In genomic region chr1:150936821-150937220, GRCm38 (mm10) we compare ENCODE assay signal across 29 mouse cellular contexts. TPM values are rescaled to one million over a fixed set of nuclear protein-coding genes. Genes with fewer than 3 reads are reported as not detected.
DNase-seq lines count a peak whose midpoint lies in the region; ATAC-seq and TF ChIP-seq lines count a peak whose summit lies in the region.
"Had no signal": no experiment of that assay in that cellular context is flagged by ENCODE, and none has a peak within 500 bp of the region (broad histone marks: within the 10 kb centered on the region; RNA-seq: fewer than 3 reads in every experiment).

No protein-coding gene starts in this region.

- no peak for TF ChIP-seq CTCF in lung, embryonic 14.5 days (IDR thresholded peaks at IDR 0.05; ENCODE audit: low read depth)

- no peak overlapping the region for H3K27ac ChIP-seq in heart, embryonic 11.5 days (ENCODE audit: low read depth, low read length)
- H3K27ac ChIP-seq in lung, embryonic 14.5 days (ENCODE audit: low read depth), result no peak overlapping the region
- H3K27ac ChIP-seq in intestine, embryonic 16.5 days (ENCODE audit: low read length), result no peak overlapping the region
- H3K27ac ChIP-seq: embryonic facial prominence, embryonic 12.5 days; forebrain, embryonic 15.5 days; gastrocnemius, adult 2 months; heart, adult 2 months; hindbrain, embryonic 12.5 days; layer of hippocampus, adult 2 months; left cerebral cortex, adult 2 months; limb, embryonic 12.5 days; liver, embryonic 13.5 days; lung, embryonic 15.5 days; midbrain, embryonic 15.5 days had no signal

- no peak overlapping the region for H3K4me2 ChIP-seq in heart, embryonic 11.5 days
- no peak overlapping the region for H3K4me2 ChIP-seq in lung, embryonic 14.5 days
- H3K4me2 ChIP-seq in intestine, embryonic 16.5 days (ENCODE audit: low read depth, low read length), result no peak overlapping the region
- H3K4me2 ChIP-seq: embryonic facial prominence, embryonic 12.5 days; forebrain, embryonic 15.5 days; hindbrain, embryonic 12.5 days; limb, embryonic 12.5 days; liver, embryonic 13.5 days; lung, embryonic 15.5 days; midbrain, embryonic 15.5 days had no signal

- WGBS in heart, embryonic 11.5 days (ENCODE audit: insufficient replicate concordance), result 40% methylated on average over 4 of the region's 4 CpGs
- 31% methylated on average over 4 of the region's 4 CpGs for WGBS in lung, embryonic 14.5 days
- 41% methylated on average over 4 of the region's 4 CpGs for WGBS in intestine, embryonic 16.5 days

- no peak overlapping the region for H3K9ac ChIP-seq in heart, embryonic 11.5 days (ENCODE audit: low read depth, low read length)
- no peak overlapping the region for H3K9ac ChIP-seq in lung, embryonic 14.5 days
- H3K9ac ChIP-seq in intestine, embryonic 16.5 days (ENCODE audit: low read depth, low read length), result no peak overlapping the region
- H3K9ac ChIP-seq: embryonic facial prominence, embryonic 12.5 days; forebrain, embryonic 15.5 days; hindbrain, embryonic 12.5 days; limb, embryonic 12.5 days; liver, embryonic 13.5 days; lung, embryonic 15.5 days; midbrain, embryonic 15.5 days had no signal

- H3K27me3 ChIP-seq in heart, embryonic 11.5 days (ENCODE audit: control insufficient read depth, insufficient read depth, low read length), result no peaks in the 10 kb centered on the region
- no peaks in the 10 kb centered on the region for H3K27me3 ChIP-seq in lung, embryonic 14.5 days (ENCODE audit: insufficient read depth, low read length)
- H3K27me3 ChIP-seq in intestine, embryonic 16.5 days (replicated peaks; ENCODE audit: control insufficient read depth, insufficient read depth, low read length), result no peaks in the 10 kb centered on the region
- H3K27me3 ChIP-seq: embryonic facial prominence, embryonic 12.5 days; forebrain, embryonic 15.5 days; hindbrain, embryonic 12.5 days; limb, embryonic 12.5 days; liver, embryonic 13.5 days; lung, embryonic 15.5 days; midbrain, embryonic 15.5 days had no signal

- intact Hi-C loops in heart, postnatal 10 days (cut with DNase I), result loop anchor here (5.0 kb wide), 1 partner anchor 55 kb away; the partner anchor contains the start of gene Hmcn1

- H3K4me1 ChIP-seq in heart, embryonic 11.5 days (ENCODE audit: control insufficient read depth, insufficient read depth, low read length), result peaks cover 2% of the 10 kb centered on the region; the same call in 1 of the 2 replicates
- 0 out of 2 replicates have a peak, but pooled peaks cover 5% of the 10 kb centered on the region for H3K4me1 ChIP-seq in lung, embryonic 14.5 days (ENCODE audit: insufficient read depth)
- no peaks in the 10 kb centered on the region for H3K4me1 ChIP-seq in intestine, embryonic 16.5 days (ENCODE audit: control insufficient read depth, insufficient read depth, low read length)
- H3K4me1 ChIP-seq: hindbrain, embryonic 12.5 days; liver, embryonic 13.5 days; midbrain, embryonic 15.5 days had no signal

- DNase-seq in heart, postnatal 10 days, result no peak
- DNase-seq in lung, embryonic 14.5 days, result peak; percentile 44
- DNase-seq in lung, postnatal 4 days, result no peak
- DNase-seq in yolk sac, embryonic 10.5 days (ENCODE audit: low spot score), result peak; percentile 59
- no peak for DNase-seq in cerebellum, postnatal 36 days
- DNase-seq: adrenal gland, adult 8-10 months; cerebellum, adult 2 months; cerebellum, postnatal 14 days; gastrocnemius, adult 2 months; heart, adult 2 months; heart, postnatal 36 days; kidney, adult 2 months; kidney, postnatal 36 days; liver, embryonic 13.5 days; right cerebral cortex, adult 18-20 months; spleen, adult 18-20 months; thymus, postnatal 14 days had no signal

- 0 out of 2 replicates have a peak, but pooled peaks have one; percentile 31 for ATAC-seq in heart, embryonic 11.5 days (replicated peaks; ENCODE audit: insufficient number of reproducible peaks, low FRiP score, low TSS enrichment)
- no peak for ATAC-seq in lung, embryonic 14.5 days (ENCODE audit: insufficient read depth)
- ATAC-seq in intestine, embryonic 16.5 days, result peak; percentile 64
- ATAC-seq: forebrain, embryonic 15.5 days; midbrain, embryonic 15.5 days had no signal

- no peaks in the 10 kb centered on the region for H3K9me3 ChIP-seq in heart, embryonic 11.5 days (replicated peaks; ENCODE audit: control insufficient read depth, low read length)
- H3K9me3 ChIP-seq in lung, embryonic 14.5 days (ENCODE audit: low read depth, low read length), result no peaks in the 10 kb centered on the region
- H3K9me3 ChIP-seq in intestine, embryonic 16.5 days (ENCODE audit: control insufficient read depth, low read length), result no peaks in the 10 kb centered on the region
- H3K9me3 ChIP-seq: embryonic facial prominence, embryonic 12.5 days; forebrain, embryonic 15.5 days; G1E; hindbrain, embryonic 12.5 days; limb, embryonic 12.5 days; liver, embryonic 13.5 days; lung, embryonic 15.5 days; midbrain, embryonic 15.5 days had no signal

- H3K4me3 ChIP-seq in heart, embryonic 11.5 days (ENCODE audit: low read depth, low read length), result no peak overlapping the region
- H3K4me3 ChIP-seq in lung, embryonic 14.5 days (ENCODE audit: low read depth, low read length), result no peak overlapping the region
- no peak overlapping the region for H3K4me3 ChIP-seq in intestine, embryonic 16.5 days (ENCODE audit: low read length)
- H3K4me3 ChIP-seq: embryonic facial prominence, embryonic 12.5 days; forebrain, embryonic 15.5 days; gastrocnemius, adult 2 months; heart, adult 2 months; hindbrain, embryonic 12.5 days; layer of hippocampus, adult 2 months; left cerebral cortex, adult 2 months; limb, embryonic 12.5 days; liver, embryonic 13.5 days; lung, embryonic 15.5 days; midbrain, embryonic 15.5 days had no signal

- no peaks in the 10 kb centered on the region for H3K36me3 ChIP-seq in heart, embryonic 11.5 days (ENCODE audit: control insufficient read depth, insufficient read depth, low read length)
- no peaks in the 10 kb centered on the region for H3K36me3 ChIP-seq in lung, embryonic 14.5 days (ENCODE audit: insufficient read depth)
- H3K36me3 ChIP-seq in intestine, embryonic 16.5 days (ENCODE audit: control insufficient read depth, insufficient read depth, low read length), result no peaks in the 10 kb centered on the region
- H3K36me3 ChIP-seq: embryonic facial prominence, embryonic 12.5 days; forebrain, embryonic 15.5 days; G1E; hindbrain, embryonic 12.5 days; liver, embryonic 13.5 days; lung, embryonic 15.5 days; midbrain, embryonic 15.5 days had no signal

RNA-seq across cellular contexts. Expression of gene Hmcn1, which starts 56.4 kb away (rescaled TPM):
- 18.0 and 24.8 TPM in 2 replicates for polyA plus RNA-seq in heart, embryonic 11.5 days (2014; fragmentation: Nextera tagmentation; extraction: Ambion mirVana)
- total RNA-seq in heart, postnatal 10 days (2021), result 10 to 100 TPM; 39.5 to 43.6 TPM
- polyA plus RNA-seq in lung, embryonic 14.5 days (2014; fragmentation: Nextera tagmentation; extraction: Ambion mirVana), result 14.5 and 17.1 TPM in 2 replicates
- 3.3 and 3.5 TPM in 2 replicates for polyA plus RNA-seq in intestine, embryonic 16.5 days (2015; fragmentation: Nextera tagmentation; extraction: Ambion mirVana)
- total RNA-seq: neutrophil, adult 5-6 weeks had no signal
- polyA plus RNA-seq: G1E had no signal

Comparison
In these comparisons a context has a peak if more than half of its experiments do, and no peak if none do; other contexts are left out.
1. DNase-seq: peak in lung, embryonic 14.5 days (single experiment) and yolk sac, embryonic 10.5 days (single experiment); none in heart, postnatal 10 days (0 of 2), lung, postnatal 4 days (0 of 2) and cerebellum, postnatal 36 days (0 of 2).